Mouse (Mus musculus) thymus, postnatal 25 days (tissue): ENCODE data around the gene Ddx24.
A peak's percentile ranks its signal among the peaks of the same experiment; 100 is the strongest.
"Not testable (repeated sequence)": the region's sequence is repeated elsewhere in the genome, so short reads cannot be mapped to it uniquely, and the experiment has no call there.

Source experiments
- DNase-seq: peaks from one replicate; pipeline ENCODE4 v3.0.0; 2022

Gene Ddx24

DNA sequence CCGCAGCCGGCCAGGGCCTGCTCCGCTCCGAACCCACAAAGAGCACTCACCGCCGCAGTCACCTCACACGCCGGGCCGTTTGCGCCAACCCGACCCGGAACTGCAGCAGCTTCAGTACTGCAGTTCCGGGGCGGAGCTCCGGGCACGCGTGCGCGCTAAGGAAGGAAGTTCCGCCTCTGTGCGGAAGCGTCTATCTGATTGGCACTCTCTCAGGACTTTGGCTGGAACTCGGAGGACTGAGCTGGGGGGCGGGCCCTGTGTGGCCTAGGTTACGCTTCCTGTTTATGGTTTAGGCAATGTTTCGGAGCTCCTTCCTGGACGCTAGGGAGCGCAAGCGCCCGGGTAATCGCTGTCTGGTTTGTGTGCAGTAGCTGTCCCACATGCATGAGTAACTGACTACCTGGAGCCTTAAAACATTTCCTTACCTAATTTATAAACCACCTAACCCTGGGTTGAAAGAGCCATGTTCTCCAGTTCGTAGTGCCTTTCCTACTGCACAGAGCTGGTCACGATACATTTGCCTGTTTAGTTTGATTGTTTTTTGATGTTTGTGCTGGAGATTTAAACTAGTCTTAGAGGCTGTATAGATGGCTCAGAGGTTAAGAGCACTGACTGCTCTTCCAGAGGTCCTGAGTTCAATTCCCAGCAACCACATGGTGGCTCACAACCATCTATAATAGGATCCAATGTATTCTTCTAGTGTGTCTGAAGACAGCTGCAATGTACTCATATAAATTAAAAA lies at the start of gene Ddx24:
TSS of gene Ddx24 (minus strand) at position 102 of the 742 bp plus-strand sequence.
- peak; percentile 97 for DNase-seq

DNA sequence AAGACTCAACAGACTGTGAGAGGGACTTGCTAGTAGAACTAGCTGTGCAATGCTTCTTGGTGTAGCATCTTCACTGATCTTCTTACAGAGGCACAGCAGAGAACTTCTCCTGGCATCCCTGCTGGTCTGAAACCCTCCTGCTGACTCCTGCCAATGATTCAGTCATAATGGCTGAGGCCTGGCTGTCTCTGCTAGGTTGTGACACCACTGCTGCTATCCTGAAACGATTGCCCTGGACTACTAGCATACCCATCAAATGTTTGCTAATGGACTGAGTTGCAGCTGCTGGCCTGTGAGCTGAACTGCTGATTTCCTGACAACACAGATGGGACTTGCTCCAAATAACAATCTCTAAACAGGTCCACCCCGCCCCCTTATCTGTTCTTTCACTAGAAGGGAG lies 48.9 kb upstream of the Ddx24 start:
- DNase-seq: no peak

DNA sequence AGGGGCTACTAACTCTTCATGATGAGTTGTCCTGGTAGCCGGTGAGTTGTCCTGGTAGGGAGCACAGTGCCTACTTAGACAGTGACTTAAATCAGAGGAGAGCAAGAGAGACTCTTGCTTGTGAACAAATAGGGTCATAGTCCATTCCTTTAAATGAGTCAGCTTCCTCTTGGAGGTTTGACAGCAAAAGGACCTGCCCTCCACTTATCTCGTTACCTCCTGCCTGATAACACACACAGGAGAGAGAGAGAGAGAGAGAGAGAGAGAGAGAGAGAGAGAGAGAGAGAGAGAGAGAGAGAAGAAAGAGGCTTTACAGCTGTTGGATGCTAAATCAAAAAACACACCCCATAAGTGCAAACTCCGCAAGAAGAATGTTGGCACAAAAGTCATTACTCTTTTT lies 31.5 kb upstream of the Ddx24 start, which contains the start of gene Ifi27l2b:
TSS of gene Ifi27l2b (minus strand) at position 84 of the 400 bp plus-strand sequence.
- DNase-seq: no peak

DNA sequence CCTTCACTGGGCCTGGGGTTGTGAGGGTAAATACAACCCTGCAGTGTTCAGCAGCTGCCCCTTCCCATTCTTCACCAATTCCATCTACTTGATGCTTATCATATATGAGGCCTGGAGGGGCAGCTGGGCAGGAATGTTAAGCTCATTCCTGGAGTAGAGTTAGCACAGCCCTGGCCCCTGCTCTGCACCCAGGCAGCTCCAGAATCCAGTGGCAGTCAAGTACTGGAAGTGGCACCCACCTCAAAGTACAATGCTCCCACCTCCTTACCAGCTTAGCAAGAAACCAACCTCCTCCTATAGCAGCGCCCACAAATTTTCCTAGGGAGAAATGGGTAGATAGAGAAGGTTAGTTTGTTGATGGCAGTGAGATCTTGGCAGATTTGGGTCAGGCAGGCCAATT lies 31.1 kb upstream of the Ddx24 start:
- not testable (repeated sequence) for DNase-seq

DNA sequence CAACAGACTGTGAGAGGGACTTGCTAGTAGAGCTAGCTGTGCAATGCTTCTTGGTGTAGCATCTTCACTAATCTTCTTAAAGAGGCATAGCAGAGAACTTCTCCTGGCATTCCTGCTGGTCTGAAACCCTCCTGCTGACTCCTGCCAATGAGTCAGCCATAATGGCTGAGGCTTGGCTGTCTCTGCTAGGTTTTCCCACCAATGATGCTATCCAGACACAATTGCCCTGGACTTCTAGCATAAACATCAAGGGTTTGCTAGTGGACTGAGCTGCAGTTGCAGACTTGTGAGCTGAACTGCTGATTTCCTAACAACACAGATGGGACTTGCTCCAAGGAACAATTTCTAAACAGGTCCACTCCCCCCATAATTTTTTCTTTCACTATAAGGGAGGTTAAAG lies 27.7 kb upstream of the Ddx24 start:
- DNase-seq: no peak

DNA sequence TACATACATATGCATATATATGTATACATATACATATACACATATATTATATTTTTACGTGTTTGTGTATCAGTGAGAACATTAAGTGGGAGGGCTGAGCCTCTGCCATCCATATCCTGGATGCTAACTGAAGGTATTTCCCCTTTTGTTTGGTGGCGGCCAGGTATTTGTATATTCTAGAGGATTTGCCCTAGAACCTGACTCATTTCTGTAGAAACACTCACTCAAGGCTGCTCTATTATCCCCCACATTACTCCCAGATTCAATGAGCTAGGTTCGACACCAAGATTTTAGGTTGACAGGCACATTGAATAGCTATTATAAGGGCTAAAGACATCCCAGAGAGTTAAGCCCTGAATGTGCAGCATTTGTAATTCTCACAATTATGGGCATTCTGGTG lies 19.4 kb upstream of the Ddx24 start:
- no peak for DNase-seq

DNA sequence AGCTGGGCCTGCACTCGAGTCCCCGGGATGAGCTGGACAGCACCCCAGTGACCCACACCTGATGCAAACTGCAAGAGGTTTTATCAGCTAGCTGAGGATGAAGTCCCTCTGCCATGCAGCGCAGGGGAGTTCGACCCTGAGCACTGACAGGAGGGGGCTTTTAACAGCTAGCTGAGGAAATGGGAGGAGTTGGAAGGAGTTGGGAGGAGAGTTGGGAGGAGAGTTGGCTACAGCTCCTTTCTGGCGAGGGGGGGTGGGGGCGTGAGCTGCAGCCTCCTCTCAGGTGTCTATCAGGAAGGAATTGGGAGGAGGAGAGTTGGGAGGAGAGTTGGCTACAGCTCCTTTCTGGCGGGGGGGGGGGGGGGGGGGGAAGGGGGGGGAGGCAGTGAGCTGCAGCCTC lies 18.6 kb upstream of the Ddx24 start:
- not testable (repeated sequence) for DNase-seq

DNA sequence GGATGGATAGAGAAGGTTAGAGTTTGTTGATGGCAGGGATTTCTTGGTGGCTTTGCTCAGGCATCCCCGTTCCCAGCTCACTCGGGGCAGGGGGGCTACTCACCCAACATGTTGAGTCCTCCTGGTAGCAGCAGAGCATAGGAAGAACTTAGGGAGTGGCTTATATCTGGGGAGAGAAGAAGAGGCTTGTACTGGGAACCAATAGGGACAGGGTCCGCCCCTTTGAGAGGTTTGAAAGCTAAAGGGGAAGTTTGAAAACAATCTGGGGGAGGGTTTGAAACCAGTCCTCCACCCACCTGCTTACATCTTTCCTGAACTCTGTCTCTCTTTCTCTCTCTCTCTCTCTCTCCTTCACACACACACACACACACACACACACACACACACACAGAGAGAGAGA lies 17.9 kb upstream of the Ddx24 start, which contains the start of gene Ifi27l2a:
TSS of gene Ifi27l2a (minus strand) at position 157 of the 400 bp plus-strand sequence.
- DNase-seq: peak; percentile 38

DNA sequence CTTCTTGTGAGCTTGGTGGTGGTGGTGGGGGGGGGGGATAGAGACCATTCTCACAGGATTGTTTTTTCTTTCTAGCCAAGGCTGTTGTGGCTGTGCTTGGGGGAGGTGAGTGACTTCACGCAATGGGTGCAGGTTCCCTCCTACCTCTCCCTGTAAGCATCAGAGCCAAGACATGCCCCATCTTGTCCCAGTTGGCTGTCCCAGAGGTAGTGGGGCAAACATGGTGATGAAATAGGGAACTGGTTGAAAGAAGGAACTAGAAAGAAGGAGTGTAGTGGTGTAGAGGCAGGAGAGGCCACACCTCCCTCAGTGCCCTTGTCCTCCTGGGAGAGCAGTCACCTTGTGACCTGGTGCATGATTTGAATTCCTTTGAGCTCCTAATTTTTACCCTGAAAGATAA lies 12.0 kb upstream of the Ddx24 start:
- no peak for DNase-seq

DNA sequence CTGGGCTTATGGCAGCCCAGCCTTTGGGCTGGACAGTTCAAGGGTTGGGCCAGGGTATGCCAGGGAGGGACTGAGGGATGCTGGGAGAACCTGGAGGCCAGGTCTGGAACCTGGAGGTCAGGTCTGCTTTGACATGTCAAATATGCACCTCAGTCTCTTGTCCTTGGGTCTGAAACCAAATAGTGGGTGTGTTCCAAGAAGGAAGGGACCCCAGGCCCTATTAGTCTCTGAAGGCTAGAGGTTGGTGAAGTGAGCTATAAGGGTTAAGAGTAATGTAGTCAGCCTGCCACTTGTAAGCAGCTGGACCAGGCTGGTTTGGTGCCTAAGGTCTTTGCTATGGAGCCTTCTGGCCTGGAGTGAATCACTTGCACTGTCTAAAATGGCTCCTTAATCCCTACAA lies 9.2 kb upstream of the Ddx24 start:
- DNase-seq: no peak

DNA sequence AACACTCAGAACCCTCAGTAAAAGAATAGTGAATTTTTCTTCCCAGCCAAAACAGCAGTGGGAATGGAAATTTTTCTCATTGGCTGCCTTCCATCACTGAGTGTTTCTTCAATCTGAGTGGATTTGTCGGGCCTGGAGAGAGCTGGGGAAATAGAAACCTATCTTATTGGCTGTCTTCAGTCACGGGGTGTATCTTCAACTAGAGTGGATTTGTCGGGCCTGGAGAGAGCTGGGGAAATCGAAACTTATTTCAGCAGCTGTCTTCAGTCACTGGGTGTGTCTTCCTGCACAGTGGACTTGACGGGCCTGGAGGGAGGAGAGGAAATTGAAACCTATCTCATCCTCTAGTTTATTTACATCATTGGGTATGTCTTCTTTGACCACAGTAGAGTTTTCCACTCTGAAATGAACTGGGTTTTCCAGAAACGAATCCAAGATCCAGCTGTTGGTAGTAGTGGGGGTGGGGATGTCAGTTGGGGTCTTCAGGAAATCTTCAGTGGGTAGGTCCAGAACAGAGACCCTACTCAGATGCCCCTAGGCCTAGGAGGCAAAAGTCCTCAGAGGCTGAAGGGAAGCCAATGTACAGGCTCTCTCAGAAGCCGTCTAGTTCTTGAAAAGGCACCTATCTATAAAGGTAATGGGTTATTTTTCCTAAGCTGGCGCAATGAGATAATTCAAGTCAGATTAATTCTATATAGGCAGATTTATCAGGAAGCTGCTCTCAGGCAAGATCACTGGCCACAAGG lies 8.5 kb upstream of the Ddx24 start, which contains the start of gene Ifi27:
TSS of gene Ifi27 (plus strand) at position 226 of the 746 bp plus-strand sequence.
- DNase-seq: peak; percentile 69

DNA sequence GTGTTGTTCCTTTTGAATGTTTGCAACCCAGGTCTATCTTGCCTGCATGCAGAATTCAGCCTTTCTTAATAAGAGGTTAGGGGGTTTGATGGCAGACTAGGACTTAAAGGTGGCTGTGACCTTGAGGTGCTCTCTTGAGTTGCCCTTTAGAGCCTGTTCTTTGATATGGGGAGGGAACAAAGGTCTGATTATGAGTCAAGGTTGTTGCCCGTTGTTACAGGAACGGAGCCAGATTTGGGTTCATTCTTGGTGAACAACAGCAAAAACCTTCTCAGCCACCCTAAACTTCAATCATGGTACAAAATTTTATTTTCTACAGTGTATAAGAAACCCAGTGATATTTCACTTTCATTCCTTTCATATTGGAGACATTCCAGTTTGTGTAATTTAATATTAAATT lies 7.8 kb upstream of the Ddx24 start:
- DNase-seq: no peak

DNA sequence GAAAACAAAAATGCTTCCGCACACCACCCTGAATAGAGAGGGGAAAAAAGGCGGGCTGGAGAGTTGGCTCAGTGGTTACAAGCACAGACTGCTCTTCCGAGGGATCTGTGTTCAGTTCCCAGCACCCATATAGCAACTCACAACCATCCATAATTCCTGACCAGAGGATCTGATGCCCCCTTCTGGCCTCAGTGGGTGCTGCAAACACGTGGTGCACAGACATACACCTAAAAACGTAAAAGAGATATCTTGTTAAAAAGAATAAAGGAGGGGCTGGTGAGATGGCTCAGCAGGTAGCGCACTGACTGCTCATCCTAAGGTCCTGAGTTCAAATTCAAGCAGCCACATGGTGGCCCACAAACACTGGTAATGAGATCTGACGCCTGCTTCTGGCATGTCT lies 1.1 kb upstream of the Ddx24 start:
- DNase-seq: no peak

DNA sequence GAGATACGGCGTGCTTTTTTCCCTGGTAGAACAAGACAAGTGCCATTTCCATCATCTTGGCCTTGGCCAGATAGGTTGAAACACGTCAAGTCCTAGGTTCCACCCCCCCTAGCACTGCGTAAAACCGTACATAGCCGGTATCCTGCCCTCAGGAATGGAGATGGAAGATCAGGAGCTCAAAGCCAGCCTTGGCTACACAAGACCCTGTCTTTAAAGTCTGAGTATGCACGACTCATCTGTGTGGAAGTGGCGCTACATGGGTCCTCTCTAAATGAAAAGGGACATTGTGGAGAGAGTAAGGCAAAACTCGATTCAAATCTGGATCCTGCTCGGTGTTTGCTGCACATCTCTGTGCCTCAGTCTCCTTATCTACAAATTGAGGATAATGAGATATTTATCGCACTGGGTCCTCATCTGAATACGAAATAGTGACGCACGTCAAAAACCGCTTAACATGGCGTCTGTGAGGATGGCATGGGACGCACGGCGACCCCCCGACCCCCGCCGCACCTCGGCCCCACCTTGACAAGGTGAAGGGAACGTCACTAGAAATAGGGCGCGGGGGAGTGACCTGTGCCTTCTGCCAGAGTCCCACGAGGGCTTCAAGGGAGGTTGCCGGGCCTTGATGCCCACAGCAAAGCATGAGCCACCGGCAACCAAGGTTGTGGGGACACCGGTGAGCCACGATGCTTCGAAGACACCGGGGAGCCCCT lies 458 bp downstream of the Ddx24 start:
- no peak for DNase-seq

DNA sequence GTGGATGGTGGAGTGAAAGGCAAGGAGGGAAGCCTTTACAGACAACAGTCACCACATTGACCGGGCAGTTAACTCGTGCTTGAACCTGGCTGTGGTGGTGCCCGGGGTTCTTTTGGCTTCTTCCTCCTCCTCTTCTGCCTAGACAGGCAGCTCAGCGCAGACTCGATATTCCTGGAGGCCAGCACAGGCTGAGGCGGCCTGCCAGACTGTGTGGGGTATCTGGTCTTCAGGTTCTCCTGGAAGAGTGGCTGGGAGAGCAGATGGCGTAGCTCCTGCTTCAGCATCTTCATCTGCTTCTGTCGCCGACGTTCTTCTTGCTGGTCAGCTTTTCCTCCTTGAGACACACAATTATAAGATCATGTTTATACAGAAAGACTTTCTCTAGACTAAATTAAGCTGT lies 17.5 kb downstream of the Ddx24 start:
- no peak for DNase-seq

DNA sequence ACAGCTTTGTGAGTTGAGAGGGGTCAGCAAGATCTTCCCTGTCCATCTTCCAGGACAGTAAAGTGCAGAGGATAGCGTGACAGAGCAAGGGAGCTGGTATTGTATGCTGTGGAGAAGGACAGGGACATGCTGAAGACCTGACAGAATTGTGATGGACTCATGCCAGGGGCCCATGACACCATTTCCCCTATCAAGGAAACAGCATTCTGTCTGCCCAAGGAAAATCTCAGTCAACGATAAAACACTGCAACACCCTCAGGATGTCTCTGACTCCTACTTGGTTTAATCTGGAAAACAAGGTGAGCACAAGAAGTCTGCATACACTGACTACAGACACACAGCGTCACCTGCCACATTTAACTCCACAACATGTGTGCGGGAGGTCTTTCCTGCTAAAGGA lies 17.9 kb downstream of the Ddx24 start, which contains the start of gene 9330161L09Rik:
TSS of gene 9330161L09Rik (minus strand) at position 101 of the 400 bp plus-strand sequence.
- DNase-seq: no peak

DNA sequence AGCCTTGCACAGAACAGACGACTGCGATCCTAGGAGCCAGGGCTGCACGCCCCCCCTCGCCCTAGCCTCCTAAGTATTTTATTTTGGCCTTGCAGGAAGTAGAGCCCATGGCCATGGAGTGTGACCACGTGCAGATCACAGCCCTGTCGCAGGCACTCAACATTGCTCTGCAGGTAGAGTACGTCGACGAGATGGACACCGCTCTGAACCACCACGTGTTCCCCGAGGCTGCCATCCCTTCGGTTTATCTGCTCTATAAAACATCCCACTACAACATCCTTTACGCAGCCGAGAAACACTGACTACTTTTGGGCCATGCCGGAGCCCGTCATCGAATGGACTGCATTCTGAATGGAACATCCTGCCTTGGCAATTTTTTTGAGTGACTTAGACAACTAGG lies 21.5 kb downstream of the Ddx24 start:
- DNase-seq: no peak

DNA sequence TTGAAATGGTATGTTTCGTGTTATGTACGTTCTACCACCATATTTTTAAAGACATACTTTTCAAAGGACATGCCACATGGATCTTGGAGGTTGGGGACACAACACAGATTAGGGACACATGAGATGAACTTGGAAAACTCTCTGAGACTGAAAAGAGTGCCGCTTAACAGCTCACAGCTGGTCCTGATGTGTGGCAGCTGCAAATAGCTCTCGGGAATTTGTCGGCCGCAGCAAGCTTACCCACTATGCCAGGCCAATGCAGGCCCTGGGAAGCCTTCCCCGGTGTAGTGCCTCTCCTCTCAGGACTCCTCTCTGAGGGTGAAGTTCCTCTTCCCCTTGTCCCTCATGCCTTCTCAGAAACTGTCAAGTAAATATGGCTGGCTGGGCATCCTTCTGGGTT lies 28.9 kb downstream of the Ddx24 start:
- DNase-seq: no peak

DNA sequence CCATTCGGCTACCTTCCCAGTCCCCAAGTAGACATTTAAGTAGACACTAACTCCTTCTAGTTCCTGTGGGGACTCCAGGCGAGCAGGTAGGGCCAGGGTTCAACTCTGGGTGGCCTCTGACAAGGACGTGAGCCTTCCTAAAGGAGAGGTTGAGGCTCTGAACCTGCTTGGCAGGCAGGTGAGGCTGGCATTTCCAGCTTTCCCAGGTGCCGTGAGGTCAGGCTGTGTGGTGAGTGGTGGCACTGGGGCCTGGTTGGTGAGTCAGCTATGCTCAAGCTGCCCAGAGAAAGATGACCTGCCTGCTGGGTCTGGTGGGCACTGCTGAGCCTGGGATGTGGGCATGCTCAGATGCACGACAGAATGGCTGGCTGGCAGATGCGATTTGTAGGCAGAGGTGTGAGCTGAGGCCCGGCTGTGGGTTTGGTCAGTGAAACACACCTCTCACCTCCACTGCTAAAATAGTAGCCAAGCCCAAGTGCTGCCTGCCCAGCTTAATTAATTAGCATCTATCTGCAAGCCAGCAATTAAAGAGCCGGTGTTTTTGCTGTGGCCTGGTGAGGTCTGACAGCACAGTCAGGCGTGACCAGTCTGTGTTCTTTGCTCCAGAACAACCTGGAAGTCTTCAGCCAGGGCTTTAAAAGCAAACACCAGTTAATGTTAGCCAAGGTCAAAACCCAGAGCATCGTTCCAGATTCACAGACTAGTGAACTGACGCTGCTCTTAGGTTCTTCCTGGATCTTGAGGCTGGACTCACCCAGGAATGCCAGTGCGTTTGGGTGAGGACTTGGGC lies 29.9 kb downstream of the Ddx24 start:
- DNase-seq: no peak

DNA sequence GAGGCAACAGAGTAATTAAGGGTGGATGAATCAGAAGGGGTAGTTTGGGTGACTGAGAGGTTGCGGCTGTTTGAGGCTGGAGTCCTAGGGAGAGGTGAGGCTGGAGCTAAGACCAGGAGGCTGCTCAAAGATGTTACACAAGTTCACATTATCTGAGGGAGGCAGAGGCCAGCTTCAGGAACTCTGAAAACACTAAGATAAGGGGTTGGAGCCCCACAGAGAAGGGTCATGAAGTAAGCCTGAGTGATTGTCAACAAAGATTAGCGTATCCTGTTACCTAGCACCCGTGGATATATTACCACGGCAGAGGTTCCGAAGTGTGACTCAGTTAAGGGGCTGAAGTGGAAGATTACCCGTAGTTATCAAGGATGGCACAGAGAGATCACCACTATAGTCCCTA lies 32.1 kb downstream of the Ddx24 start:
- DNase-seq: no peak

DNA sequence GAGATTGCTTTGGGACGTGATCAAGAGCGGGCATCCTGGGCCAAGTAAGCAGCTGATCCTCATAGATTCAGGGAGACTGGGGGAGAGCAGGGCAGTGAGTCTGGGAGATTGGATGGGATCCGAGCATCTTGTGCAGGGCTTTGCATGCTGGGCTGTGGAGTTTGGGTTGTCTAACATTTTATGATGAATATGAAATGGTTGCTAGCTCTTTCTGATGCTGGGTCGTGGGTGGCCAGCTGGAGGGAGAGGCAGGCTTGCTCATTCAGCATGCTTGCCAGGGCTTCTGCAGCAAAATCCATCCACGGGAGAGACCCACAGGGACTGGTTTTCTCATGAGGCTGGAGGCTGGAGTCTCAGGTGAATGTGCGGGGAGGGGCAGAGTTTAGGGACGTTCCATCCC lies 34.5 kb downstream of the Ddx24 start:
- DNase-seq: no peak

DNA sequence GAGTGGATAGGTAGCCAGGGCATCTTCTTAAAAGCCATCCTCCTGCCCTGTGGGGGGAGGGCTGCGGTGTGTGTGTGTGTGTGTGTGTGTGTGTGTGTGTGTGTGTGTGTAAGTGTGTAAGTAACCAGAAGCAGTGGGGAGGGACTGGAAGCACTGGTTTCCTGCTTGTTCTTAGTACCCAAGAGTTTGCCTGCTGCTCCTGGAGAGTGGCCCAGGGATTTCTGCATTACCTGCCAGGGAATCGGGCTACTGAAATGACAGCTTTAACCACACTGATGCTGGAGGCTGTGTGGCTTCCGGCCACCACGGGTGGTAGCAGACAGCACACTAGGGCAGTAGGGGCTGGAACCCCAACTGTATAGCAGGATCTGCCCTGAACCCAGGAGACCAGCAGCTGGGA lies 35.6 kb downstream of the Ddx24 start:
- no peak for DNase-seq

DNA sequence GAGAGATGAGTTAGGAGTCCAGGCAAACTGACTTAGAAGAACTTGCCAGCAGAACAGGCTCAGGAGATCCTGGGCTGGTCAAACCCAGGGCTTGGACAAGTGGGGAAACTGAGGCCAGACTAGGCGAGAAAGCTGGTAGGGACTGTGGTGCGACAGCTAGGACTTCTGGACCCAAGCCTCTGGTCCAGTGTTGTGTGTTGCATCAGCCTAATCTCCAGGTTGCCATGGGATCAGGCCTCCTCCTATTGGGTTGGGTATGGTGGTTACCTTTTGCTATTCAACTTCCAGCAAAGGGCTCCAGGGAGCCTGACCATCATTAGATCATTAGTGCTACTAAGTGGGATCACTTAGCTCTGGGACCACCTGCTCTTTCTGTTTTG lies 36.3 kb downstream of the Ddx24 start:
- DNase-seq: no peak
